Mouse (Mus musculus) spleen, adult 12 weeks (tissue): ENCODE results near the gene Rab1a.

Experiments used
- DNase-seq: peaks from one replicate; pipeline ENCODE4 v3.0.0; 2022; ENCODE audit warnings: low spot score

Gene Rab1a

GRCm38 (mm10) chr11:20247146-20247855, 46.1 kb downstream of the Rab1a start:
- DNase-seq = no peak

GRCm38 (mm10) chr11:20248277-20248676, 47.0 kb downstream of the Rab1a start:
- peak; percentile 14 for DNase-seq

DNA sequence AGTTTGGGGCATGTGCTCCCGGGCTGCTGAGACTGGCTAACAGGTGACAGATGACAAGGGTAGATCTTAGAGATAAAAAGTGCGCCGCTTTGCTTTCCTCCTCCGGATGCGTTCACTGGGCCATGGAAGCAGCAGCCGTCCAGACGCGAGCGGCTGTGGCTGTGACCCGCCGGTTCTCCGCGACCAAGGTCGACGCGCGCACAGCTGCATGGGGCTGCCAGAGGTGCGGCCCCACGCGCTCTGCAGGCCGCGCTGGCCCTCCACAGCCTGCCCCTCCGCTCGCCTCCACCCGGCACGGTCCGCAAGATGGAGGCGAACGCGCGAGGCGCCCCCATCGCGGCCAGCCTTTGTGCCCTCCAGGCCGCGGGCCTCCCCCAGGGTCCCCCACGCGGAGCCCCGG, 47.6 kb downstream of the Rab1a start:
- no peak for DNase-seq

DNA sequence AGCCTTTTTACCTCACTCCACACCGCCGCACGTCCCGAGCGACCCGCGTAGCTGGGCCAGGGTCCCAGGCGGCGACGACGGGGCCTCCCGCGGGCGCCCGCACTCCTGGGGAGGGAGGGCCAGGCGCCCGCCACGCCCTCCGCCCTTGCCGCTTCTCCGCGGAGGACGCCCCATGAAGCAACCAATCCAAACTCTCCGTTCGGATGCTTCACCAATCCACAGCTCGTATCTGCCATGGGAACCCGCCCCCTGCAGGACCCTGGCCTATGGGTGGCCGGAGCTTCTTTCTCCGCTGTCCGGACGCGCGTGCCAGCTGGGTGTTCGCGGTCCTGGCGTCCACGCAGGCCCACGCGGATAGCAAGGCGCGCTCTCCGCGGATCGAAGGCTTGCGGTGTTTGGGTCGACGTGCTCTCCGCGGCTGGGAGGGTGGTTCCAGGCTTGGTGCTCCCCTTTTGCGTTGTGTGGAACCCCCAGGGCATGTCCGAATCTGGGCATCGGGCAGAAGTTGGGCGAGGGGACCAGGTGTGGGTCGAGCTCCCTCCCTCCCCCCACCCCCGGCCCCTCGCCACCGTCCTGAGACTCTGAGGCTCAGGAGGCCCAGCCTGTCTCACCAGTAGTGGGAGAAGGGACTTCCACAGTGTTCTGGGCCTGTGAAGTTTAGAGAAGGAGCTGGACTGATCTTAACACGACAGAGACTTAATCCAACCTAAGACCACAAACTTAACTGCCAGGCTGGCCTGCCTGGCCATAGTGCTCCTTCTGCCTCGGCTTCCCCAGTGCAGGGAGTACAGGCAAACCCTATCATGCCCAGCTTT, 48.3 kb downstream of the Rab1a start, which contains the start of gene Cep68:
Cep68 (minus strand) TSS at position 134 of the 815 bp plus-strand sequence.
- DNase-seq = peak; percentile 87

DNA sequence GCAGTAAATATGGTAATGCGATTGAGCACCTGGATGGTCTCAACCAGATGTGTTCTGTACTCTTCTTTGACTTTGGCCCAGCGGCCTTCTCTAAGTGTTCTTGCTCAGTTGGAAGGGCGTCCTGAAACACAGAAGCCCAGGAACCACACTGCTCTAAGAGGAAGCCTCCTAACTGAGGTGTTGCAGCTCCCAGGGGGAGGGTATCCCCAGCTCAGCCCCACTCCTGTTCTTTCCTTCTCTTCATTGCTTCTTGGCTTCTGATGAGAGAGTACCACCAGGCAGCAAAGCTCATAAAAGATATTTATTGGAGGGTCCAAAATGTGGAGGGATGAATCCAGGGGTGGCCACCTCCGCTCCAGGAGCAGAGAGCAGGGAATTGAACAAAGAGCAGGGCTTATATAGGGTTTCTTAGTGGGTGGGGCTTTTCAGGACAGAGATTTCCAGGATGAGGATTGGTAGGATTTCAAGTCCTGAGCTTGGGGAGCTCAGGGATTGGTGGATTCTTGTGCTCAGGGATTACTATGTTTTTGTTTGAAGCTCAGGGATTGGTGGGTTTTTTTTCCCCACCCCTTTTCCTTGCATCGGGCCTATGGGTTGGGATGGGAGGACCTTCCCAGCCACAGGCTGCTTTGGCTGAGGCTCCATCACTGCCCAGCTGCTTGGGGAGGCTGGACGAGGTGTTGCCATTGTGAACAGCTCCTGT, 49.4 kb downstream of the Rab1a start:
- DNase-seq = no peak

DNA sequence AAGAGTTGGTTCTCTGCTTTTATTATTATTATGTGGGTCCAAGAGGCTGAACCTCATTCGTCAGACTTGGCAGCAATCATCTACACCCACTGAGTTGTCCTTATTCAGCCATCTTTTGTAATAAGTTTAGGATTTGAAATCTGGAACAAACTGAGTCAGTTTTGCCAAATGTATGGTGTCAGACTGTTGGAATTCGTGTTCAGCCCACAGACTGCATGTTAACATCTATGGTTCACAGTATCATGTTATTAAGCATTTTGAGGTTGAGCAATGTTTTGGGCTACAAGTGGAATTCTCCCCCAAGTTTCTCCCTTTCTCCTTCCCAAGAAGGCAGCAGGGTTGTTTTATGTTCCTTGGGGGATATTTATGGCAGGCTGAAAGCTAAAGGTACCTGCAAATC, 51.9 kb downstream of the Rab1a start:
- no peak for DNase-seq

DNA sequence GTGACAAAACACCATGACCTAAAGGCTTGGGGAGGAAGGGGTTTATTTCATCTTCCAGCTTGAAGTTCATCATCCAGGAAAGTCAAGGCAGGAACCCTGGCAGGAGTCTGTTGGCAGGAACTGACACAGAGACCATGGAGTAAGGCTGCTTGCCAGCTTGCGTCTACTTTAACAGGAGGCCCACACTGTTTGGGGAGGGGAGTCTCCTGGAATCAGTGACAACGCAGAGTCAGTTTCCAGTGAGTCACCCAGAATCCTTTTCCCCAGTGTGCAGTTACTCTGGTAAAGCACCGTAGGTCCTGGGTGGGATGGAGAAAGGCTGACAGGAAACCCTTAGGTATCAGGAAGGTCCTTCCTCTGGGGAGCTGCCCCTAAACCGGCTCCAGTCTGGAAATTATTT, 53.6 kb downstream of the Rab1a start:
- DNase-seq = no peak

- no peak for DNase-seq
Measured at GRCm38 (mm10) chr11:20262628-20263380, 61.6 kb downstream of the Rab1a start.

DNA sequence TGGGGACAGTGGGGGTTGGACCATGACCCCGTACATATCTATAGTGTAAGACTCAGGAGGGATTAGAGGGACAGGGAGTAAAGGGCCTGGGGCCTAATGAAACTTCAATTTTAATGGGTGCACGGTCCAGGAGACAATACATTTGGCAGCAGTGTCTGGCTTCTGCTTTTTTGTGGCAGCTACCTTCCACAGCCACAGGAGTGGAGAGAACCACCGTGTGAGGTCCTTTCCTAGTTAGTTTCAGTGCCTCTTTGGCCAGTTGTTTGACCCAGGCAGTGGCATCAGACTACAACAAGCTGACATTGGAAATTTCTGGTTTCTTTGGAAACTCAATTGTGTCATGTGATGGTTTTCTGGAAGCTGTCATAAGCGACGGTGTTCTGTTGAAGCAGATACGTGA, 68.7 kb downstream of the Rab1a start:
- no peak for DNase-seq

- no peak for DNase-seq
Measured at GRCm38 (mm10) chr11:20275974-20276373, 74.7 kb downstream of the Rab1a start.
